Mouse (Mus musculus) hematopoietic stem cell, adult 5-6 weeks (primary cell): ENCODE data around the gene Usp32. TPM values are rescaled to one million over a fixed set of nuclear protein-coding genes. Genes with fewer than 3 reads are reported as not detected.
A peak's percentile ranks its signal among the peaks of the same experiment; 100 is the strongest.
"Not testable (repeated sequence)": the region's sequence is repeated elsewhere in the genome, so short reads cannot be mapped to it uniquely, and the experiment has no call there.

Source experiments
- ATAC-seq, 2 experiments: fragments of 125-278 bp in 1 of 2; replicated peaks in 1 of 2; 2 replicates each; pipeline ENCODE4 v1.8.0; 2016 to 2017; ENCODE audit warnings: inconsistent platforms in 2 of 2, mild to moderate bottlenecking in 2 of 2, moderate number of reproducible peaks in 2 of 2, low read depth in 1 of 2, moderate TSS enrichment in 1 of 2; ENCODE audit not compliant: low FRiP score in 2 of 2, poor library complexity in 2 of 2, severe bottlenecking in 2 of 2, insufficient read depth in 1 of 2, low TSS enrichment in 1 of 2
- total RNA-seq: library from RNA; stranded (forward); fragments of 172-1452, 232-1000 nt; gene quantifications from 2 replicates; pipeline ENCODE4 v1.2.3, GENCODE M21; 2017

Gene Usp32
- total RNA-seq, result 18.5 and 23.6 TPM in 2 replicates

GRCm38 (mm10) chr11:85139581-85140540 lies at the start of gene Usp32:
TSS of gene Usp32 (minus strand) at chr11:85140161.
- peak; percentile 94 to 97 for ATAC-seq

- ATAC-seq, result no peak
These were observed 49.1 kb upstream of the Usp32 start for GRCm38 (mm10) chr11:85189110-85189509.

- ATAC-seq, result no peak
These were observed 44.9 kb upstream of the Usp32 start for GRCm38 (mm10) chr11:85184839-85185238.

- ATAC-seq, result peak in 1 of 2 experiments; percentile 40; a peak in 1 of 4 replicates
These were observed 44.1 kb upstream of the Usp32 start for GRCm38 (mm10) chr11:85184082-85184481.

GRCm38 (mm10) chr11:85183284-85183779 lies 43.4 kb upstream of the Usp32 start:
- ATAC-seq, result 0 out of 4 replicates have a peak, but pooled peaks of 1 of the 2 experiments have one; percentile 4

- peak; percentile 84 to 89 for ATAC-seq
These were observed 42.8 kb upstream of the Usp32 start for GRCm38 (mm10) chr11:85182617-85183283.

- no peak for ATAC-seq
These were observed 38.5 kb upstream of the Usp32 start for GRCm38 (mm10) chr11:85178413-85178812.

- ATAC-seq, result no peak
These were observed 37.8 kb upstream of the Usp32 start for GRCm38 (mm10) chr11:85177761-85178160.

GRCm38 (mm10) chr11:85175941-85176340 lies 36.0 kb upstream of the Usp32 start:
- ATAC-seq, result no peak

- no peak for ATAC-seq
These were observed 30.9 kb upstream of the Usp32 start for GRCm38 (mm10) chr11:85170833-85171232.

GRCm38 (mm10) chr11:85170058-85170740 lies 30.2 kb upstream of the Usp32 start, which contains the start of gene 1700125H20Rik:
TSS of gene 1700125H20Rik (plus strand) at chr11:85170404.
- peak; percentile 97 to 99 for ATAC-seq

- no peak for ATAC-seq
These were observed 27.5 kb upstream of the Usp32 start for GRCm38 (mm10) chr11:85167503-85167902.

- ATAC-seq, result no peak
These were observed 24.4 kb upstream of the Usp32 start for GRCm38 (mm10) chr11:85164371-85164770.

GRCm38 (mm10) chr11:85163014-85163413 lies 23.1 kb upstream of the Usp32 start:
- not testable (repeated sequence) for ATAC-seq

GRCm38 (mm10) chr11:85157301-85157700 lies 17.3 kb upstream of the Usp32 start:
- ATAC-seq, result no peak

GRCm38 (mm10) chr11:85152256-85152930 lies 12.4 kb upstream of the Usp32 start:
- no peak for ATAC-seq
